Mouse (Mus musculus) neural tube, embryonic 10.5 days (tissue): ENCODE data around the gene Flywch2.
A peak's percentile ranks its signal among the peaks of the same experiment; 100 is the strongest.

ENCODE experiments used
- DNase-seq: peaks from one replicate; pipeline ENCODE4 v3.0.0-alpha.2; 2017; ENCODE audit warnings: low spot score; ENCODE audit errors: extremely low spot score

The Flywch2 gene

GRCm38 (mm10) chr17:23748631-23749391 is 37.1 kb downstream of the Flywch2 start:
- DNase-seq = peak; percentile 53

GRCm38 (mm10) chr17:23748026-23748425 is 37.9 kb downstream of the Flywch2 start:
- no peak for DNase-seq

GRCm38 (mm10) chr17:23747471-23747870 is 38.4 kb downstream of the Flywch2 start:
- DNase-seq = no peak

- no peak for DNase-seq
These were observed 39.1 kb downstream of the Flywch2 start for GRCm38 (mm10) chr17:23746767-23747166.

- peak; percentile 31 for DNase-seq
These were observed 39.6 kb downstream of the Flywch2 start for GRCm38 (mm10) chr17:23746311-23746710.

GRCm38 (mm10) chr17:23745301-23746251 is 40.3 kb downstream of the Flywch2 start, which contains the start of gene Kremen2:
TSS of gene Kremen2 (minus strand) at chr17:23745833.
- peak; percentile 30 for DNase-seq

GRCm38 (mm10) chr17:23744651-23745050 is 41.2 kb downstream of the Flywch2 start:
- peak; percentile 33 for DNase-seq

GRCm38 (mm10) chr17:23744076-23744475 is 41.8 kb downstream of the Flywch2 start:
- no peak for DNase-seq

GRCm38 (mm10) chr17:23742941-23743340 is 42.9 kb downstream of the Flywch2 start:
- DNase-seq = no peak

GRCm38 (mm10) chr17:23742210-23742793 is 43.6 kb downstream of the Flywch2 start:
- peak; percentile 37 for DNase-seq

GRCm38 (mm10) chr17:23741359-23742209 is 44.3 kb downstream of the Flywch2 start:
- no peak for DNase-seq

GRCm38 (mm10) chr17:23740598-23741021 is 45.3 kb downstream of the Flywch2 start, which contains the start of gene Paqr4:
TSS of gene Paqr4 (minus strand) at chr17:23740867.
- DNase-seq = no peak

GRCm38 (mm10) chr17:23740136-23740584 is 45.7 kb downstream of the Flywch2 start:
- DNase-seq = peak; percentile 88

- DNase-seq = no peak
These were observed 46.4 kb downstream of the Flywch2 start for GRCm38 (mm10) chr17:23739202-23740135.

GRCm38 (mm10) chr17:23738836-23739201 is 47.1 kb downstream of the Flywch2 start:
- DNase-seq = no peak

GRCm38 (mm10) chr17:23737493-23738445 is 48.1 kb downstream of the Flywch2 start:
- DNase-seq = no peak

- DNase-seq = no peak
These were observed 51.5 kb downstream of the Flywch2 start for GRCm38 (mm10) chr17:23734341-23734740.

- DNase-seq = no peak
These were observed 55.4 kb downstream of the Flywch2 start for GRCm38 (mm10) chr17:23730441-23730840.
